Mouse (Mus musculus) brain, embryonic 14.5 days (tissue): ENCODE results near the gene Emid1. TPM values are rescaled to one million over a fixed set of nuclear protein-coding genes. Genes with fewer than 3 reads are reported as not detected.
"Not testable (repeated sequence)": the region's sequence is repeated elsewhere in the genome, so short reads cannot be mapped to it uniquely, and the experiment has no call there.

Source experiments
- DNase-seq: peaks from one replicate; pipeline ENCODE4 v3.0.0-alpha.2; 2011; ENCODE audit warnings: low read depth
- CTCF ChIP-seq: fragments of 200-500 bp; IDR thresholded peaks from 2 replicates; pipeline ENCODE4 v1.5.1; 2012; ENCODE audit warnings: inconsistent platforms, mild to moderate bottlenecking, moderate library complexity, borderline replicate concordance; ENCODE audit not compliant: insufficient read depth, insufficient read length; ENCODE audit errors: extremely low read depth
- POLR2A ChIP-seq: fragments of 200-500 bp; IDR thresholded peaks from 2 replicates; pipeline ENCODE4 v1.6.1; 2012; ENCODE audit warnings: mild to moderate bottlenecking, inconsistent platforms, borderline replicate concordance; ENCODE audit not compliant: poor library complexity, insufficient read depth, insufficient read length, severe bottlenecking; ENCODE audit errors: extremely low read depth
- polyA plus RNA-seq: library from polyadenylated mRNA; depleted of rRNA; stranded (reverse); fragments of >200 nt; gene quantifications from 2 replicates; pipeline ENCODE4 v1.2.3, GENCODE M21; 2012

The Emid1 gene
- polyA plus RNA-seq, 1 experiment, result 10.3 TPM

DNA sequence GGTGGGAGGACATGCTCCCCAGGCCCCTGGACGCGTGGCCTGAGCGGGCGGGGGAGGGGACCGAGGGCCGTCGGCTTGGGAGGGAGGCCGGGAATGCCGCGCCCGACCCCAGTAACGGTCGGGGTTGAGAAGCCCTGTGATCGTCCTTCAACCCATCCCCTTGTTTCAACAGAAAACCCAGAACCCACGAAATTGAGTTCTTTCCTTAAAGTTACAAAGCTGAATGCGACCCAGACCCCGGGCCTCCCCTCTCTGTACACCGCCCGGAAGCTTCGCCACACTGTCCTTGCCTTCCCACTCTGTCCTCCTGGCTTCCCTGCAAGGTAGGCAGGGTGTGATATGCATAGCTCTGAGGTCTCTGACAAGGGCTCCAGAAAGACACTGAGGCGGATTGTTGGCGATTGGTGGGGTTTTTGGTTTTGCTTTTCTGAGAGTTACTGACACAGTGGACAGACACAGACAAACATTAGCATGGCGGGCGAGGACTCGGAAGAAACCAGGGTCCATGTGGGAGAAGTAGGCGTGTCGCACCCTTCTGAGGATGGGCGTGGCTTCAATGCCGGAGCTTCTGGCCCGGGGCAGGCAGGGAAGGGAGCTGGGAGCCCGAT lies 52.4 kb downstream of the Emid1 start:
- DNase-seq, result peak; percentile 92
- TF ChIP-seq POLR2A (no peak), CTCF (no peak)

GRCm38 (mm10) chr11:5098736-5099542 lies 53.1 kb downstream of the Emid1 start, which contains the start of the genes Rhbdd3 and Ewsr1:
Gene Rhbdd3 (plus strand): TSS chr11:5098926.
Gene Ewsr1 (minus strand): TSS chr11:5099266.
- TF ChIP-seq POLR2A (peak; percentile 74; the same call in 1 of the 2 replicates), CTCF (no peak)
- peak; percentile 98 for DNase-seq

- no peak for TF ChIP-seq POLR2A
- TF ChIP-seq CTCF, result no peak
- peak; percentile 45 for DNase-seq
Measured at GRCm38 (mm10) chr11:5098035-5098735, 53.9 kb downstream of the Emid1 start.

DNA sequence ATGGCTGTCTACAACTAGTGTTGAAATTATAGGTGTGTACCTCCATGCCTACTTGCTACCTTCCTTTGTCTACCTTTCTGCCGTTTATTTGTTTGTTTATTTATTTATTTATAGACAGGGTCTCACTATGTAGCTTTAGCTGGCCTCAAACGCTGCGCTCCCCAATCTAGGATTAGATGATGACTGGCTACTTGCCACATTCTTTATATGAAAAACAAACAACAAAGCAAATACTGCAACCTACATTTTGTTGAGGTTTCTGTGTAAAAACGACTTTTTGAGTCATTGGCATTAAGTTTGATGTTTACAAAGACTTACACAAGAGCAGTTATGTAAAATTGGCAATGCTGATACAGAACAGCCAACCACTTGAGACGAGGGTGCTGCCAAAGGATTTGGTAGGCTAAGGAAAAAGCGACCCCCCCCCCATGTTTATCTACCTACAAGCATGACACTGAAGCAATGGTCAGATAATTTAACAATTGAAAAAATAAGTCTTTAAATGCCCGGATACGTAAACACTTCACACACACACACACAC lies 55.5 kb downstream of the Emid1 start:
- no peak for DNase-seq
- TF ChIP-seq POLR2A, result no peak
- TF ChIP-seq CTCF, result no peak

- peak; percentile 5 for DNase-seq
- TF ChIP-seq POLR2A, result no peak
- no peak for TF ChIP-seq CTCF
Measured at GRCm38 (mm10) chr11:5095877-5096276, 56.2 kb downstream of the Emid1 start.

DNA sequence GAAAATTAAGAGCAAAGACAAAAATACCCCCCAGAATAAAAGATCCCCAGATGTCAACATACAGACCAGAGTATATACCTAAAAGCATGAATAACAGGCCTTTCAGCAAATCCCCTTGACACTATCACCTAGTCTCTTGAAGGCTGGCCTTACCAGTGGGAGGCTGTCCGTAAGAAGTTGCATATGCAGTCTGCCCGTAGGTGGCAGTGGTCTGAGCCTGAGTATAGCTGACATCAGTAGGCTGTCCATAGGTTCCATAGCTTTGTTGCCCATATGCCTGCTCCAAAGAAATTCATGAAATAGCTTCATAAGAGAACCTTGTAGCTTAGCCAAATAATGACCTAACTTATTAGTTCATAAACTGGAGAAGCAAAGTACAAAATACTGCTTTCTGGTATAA lies 60.4 kb downstream of the Emid1 start:
- peak; percentile 31 for DNase-seq
- TF ChIP-seq CTCF (peak; percentile 30; the same call in 1 of the 2 replicates), POLR2A (no peak)

GRCm38 (mm10) chr11:5089147-5089546 lies 62.9 kb downstream of the Emid1 start:
- no peak for DNase-seq
- TF ChIP-seq POLR2A (no peak), CTCF (no peak)

- not testable (repeated sequence) for DNase-seq
Measured at GRCm38 (mm10) chr11:5076843-5077242, 75.2 kb downstream of the Emid1 start.

DNA sequence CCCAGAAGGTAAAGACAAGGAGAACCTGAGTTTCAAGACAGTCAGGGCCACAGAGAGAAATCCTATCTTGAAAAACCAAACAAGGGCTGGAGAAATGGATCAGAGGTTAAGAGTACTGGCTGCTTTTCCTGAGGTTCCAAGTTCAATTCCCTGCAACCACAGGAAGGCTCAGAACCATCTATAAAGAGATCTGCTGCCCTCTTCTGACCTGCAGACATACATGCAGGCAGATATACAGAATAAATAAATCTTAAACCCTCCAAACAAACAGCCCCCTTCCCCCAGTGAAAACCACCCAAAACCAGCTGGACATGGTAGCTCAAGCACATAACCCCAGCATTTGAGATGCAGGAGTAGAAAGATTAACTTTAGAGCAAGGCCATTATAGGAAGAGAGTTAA lies 76.3 kb downstream of the Emid1 start:
- TF ChIP-seq CTCF, result no peak
- no peak for TF ChIP-seq POLR2A
- DNase-seq, result no peak

- TF ChIP-seq POLR2A, result no peak
- peak; percentile 61; the same call in 1 of the 2 replicates for TF ChIP-seq CTCF
- peak; percentile 60 for DNase-seq
Measured at GRCm38 (mm10) chr11:5074882-5075281, 77.2 kb downstream of the Emid1 start.

DNA sequence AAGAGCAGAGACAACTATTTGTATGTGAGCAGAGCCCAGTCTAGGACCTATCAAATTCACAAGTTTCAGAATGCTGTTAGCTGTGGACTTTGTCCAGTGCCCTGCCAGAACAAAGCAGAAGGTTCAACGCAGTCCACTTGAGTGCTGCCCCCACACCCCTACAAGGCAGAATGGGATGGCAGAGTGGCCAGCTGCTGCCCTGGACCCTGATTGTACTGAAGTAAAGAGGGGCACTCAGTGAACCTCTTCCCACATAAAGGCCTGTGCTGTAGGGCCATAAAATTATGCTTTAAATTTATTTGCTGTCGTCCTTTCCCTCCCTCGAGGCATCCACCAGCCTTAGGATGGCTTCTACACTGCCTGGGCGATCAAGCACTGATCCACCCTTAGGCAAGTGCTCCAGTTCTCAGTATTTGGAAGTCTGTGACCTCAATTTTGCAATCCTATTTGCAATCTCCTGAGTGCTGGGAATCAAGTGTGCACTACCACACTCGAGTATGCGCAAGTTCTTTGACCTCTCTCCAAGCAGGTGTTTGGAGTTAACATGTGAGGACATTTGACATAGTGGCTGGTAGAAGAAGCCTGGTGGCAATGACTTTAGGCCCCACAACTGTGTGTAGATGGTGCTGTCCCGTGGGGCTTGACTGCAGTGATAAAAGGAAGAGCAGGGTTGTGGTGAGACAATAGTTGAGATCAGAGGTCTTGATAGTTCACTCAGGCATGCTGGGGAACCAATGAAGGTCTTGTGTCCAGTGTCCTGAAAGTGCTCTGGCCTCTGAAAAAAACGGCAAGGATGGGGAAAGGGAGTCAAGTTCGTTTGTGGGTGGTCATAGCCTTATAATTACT lies 83.7 kb downstream of the Emid1 start:
- TF ChIP-seq CTCF (no peak), POLR2A (no peak)
- no peak for DNase-seq

DNA sequence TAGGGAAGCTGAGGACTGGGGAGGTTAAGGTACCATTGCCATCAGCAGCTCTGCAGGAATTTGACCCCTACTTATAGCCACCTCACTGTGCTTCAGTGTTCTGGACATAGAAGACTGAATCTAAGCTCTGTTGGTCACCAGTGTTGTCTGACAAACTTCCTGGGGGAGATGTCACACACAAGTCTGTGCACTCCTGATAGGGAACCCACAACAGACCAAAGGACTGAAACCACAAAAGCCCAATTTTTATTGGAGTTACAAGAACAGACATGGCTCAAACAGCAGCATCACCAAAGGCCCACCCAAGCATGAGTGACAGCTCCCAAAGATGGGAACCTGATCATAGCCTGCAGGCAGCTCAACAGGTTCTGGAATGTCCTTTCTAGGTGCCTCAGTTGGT lies 85.0 kb downstream of the Emid1 start:
- TF ChIP-seq CTCF (no peak), POLR2A (no peak)
- no peak for DNase-seq
